Mouse (Mus musculus): ENCODE measurements around the gene Lancl3. TPM values are rescaled to one million over a fixed set of nuclear protein-coding genes. Genes with fewer than 3 reads are reported as not detected.
A peak's percentile ranks its signal among the peaks of the same experiment; 100 is the strongest.
"Not testable (repeated sequence)": the region's sequence is repeated elsewhere in the genome, so short reads cannot be mapped to it uniquely, and the experiment has no call there.

Lancl3 gene
- total and polyA plus RNA-seq, 3 experiments, result 0.53 to 5.4 (median 4.2) TPM

GRCm38 (mm10) chrX:9271112-9271511, 71.4 kb downstream of the Lancl3 start:
- Histone ChIP-seq H3K9ac (ENCODE audit: low read depth, low read length) (no peak overlapping the region), H3K79me2 (replicated peaks; ENCODE audit: control insufficient read depth, insufficient read depth, low read length) (no peaks in the 10 kb centered on the region), H3K27ac (peak overlapping the region; percentile 68), H3K4me1 (ENCODE audit: control insufficient read depth, insufficient read depth, low read length) (no peaks in the 10 kb centered on the region; the same call in 1 of the 2 replicates), H3K4me3 (no peak overlapping the region), H3K27me3 (ENCODE audit: control insufficient read depth, insufficient read depth, low read length) (no peaks in the 10 kb centered on the region), H3K36me3 (ENCODE audit: control insufficient read depth, insufficient read depth, low read length) (no peaks in the 10 kb centered on the region; the same call in 1 of the 2 replicates)
- WGBS, result 41% methylated on average over 3 of the region's 3 CpGs
- DNase-seq, result peak in 1 of 2 experiments; percentile 7
- intact Hi-C loops (cut with DNase I), result loop anchor here (5.0 kb wide), 1 partner anchor 74 kb away; the partner anchor contains the start of gene Lancl3
- TF ChIP-seq EP300 (IDR thresholded peaks at IDR 0.05; ENCODE audit: insufficient read depth, low read depth, low read length) (no peak), CTCF (IDR thresholded peaks at IDR 0.05) (no peak), POLR2A (IDR thresholded peaks at IDR 0.05; ENCODE audit: insufficient read depth, low read depth, low read length) (no peak)

GRCm38 (mm10) chrX:9271947-9272459, 72.3 kb downstream of the Lancl3 start:
- intact Hi-C loops (cut with DNase I), result loop anchor here (5.0 kb wide), 1 partner anchor 75 kb away; the partner anchor contains the start of gene Lancl3
- Histone ChIP-seq H3K79me2 (replicated peaks; ENCODE audit: control insufficient read depth, insufficient read depth, low read length) (no peaks in the 10 kb centered on the region), H3K4me1 (ENCODE audit: control insufficient read depth, insufficient read depth, low read length) (no peaks in the 10 kb centered on the region; the same call in 1 of the 2 replicates), H3K9ac (ENCODE audit: low read depth, low read length) (peak overlapping the region; percentile 66), H3K4me3 (peak overlapping the region; percentile 56), H3K27ac (peak overlapping the region; percentile 68), H3K27me3 (ENCODE audit: control insufficient read depth, insufficient read depth, low read length) (no peaks in the 10 kb centered on the region), H3K36me3 (ENCODE audit: control insufficient read depth, insufficient read depth, low read length) (no peaks in the 10 kb centered on the region; the same call in 1 of the 2 replicates)
- no peak for DNase-seq
- TF ChIP-seq CTCF (IDR thresholded peaks at IDR 0.05) (no peak), EP300 (IDR thresholded peaks at IDR 0.05; ENCODE audit: insufficient read depth, low read depth, low read length) (no peak), POLR2A (IDR thresholded peaks at IDR 0.05; ENCODE audit: insufficient read depth, low read depth, low read length) (no peak)
- WGBS, result 14% methylated on average over 8 of the region's 8 CpGs

- Histone ChIP-seq H3K27me3 (ENCODE audit: control insufficient read depth, insufficient read depth, low read length) (no peaks in the 10 kb centered on the region), H3K9ac (ENCODE audit: low read depth, low read length) (peak within 1 kb of the TSS; percentile 76), H3K4me3 (peak within 1 kb of the TSS; percentile 56), H3K36me3 (ENCODE audit: control insufficient read depth, insufficient read depth, low read length) (no peaks in the 10 kb centered on the region; the same call in 1 of the 2 replicates), H3K4me1 (ENCODE audit: control insufficient read depth, insufficient read depth, low read length) (no peaks in the 10 kb centered on the region; the same call in 1 of the 2 replicates), H3K79me2 (replicated peaks; ENCODE audit: control insufficient read depth, insufficient read depth, low read length) (no peaks in the 10 kb centered on the region), H3K27ac (peak within 1 kb of the TSS; percentile 68)
- intact Hi-C loops (cut with DNase I), result loop anchor here (5.0 kb wide), 1 partner anchor 75 kb away; the partner anchor contains the start of gene Lancl3
- peak; percentile 61 to 64 for DNase-seq
- no peak for TF ChIP-seq CTCF (IDR thresholded peaks at IDR 0.05)
- WGBS, result 13% methylated on average over 61 of the region's 94 CpGs
Measured at GRCm38 (mm10) chrX:9272460-9273361, 73.0 kb downstream of the Lancl3 start, which contains the start of gene Xk. TSS of gene Xk (plus strand) at chrX:9272756.

- no peak for DNase-seq
- peak overlapping the region; percentile 56 for H3K4me3 ChIP-seq
- no peak overlapping the region; the same call in 1 of the 2 replicates for H3K9ac ChIP-seq (ENCODE audit: low read depth, low read length)
- H3K27me3 ChIP-seq (ENCODE audit: control insufficient read depth, insufficient read depth, low read length), result no peaks in the 10 kb centered on the region
- no peaks in the 10 kb centered on the region; the same call in 1 of the 2 replicates for H3K4me1 ChIP-seq (ENCODE audit: control insufficient read depth, insufficient read depth, low read length)
- 53% methylated on average over 12 of the region's 12 CpGs for WGBS
- intact Hi-C loops (cut with DNase I), result loop anchor here (2.0 to 5.0 kb wide), 2 partner anchors 51 to 76 kb away; partner anchors contain the start of gene Lancl3
- H3K79me2 ChIP-seq (replicated peaks; ENCODE audit: control insufficient read depth, insufficient read depth, low read length), result no peaks in the 10 kb centered on the region
- H3K36me3 ChIP-seq (ENCODE audit: control insufficient read depth, insufficient read depth, low read length), result no peaks in the 10 kb centered on the region; the same call in 1 of the 2 replicates
- H3K27ac ChIP-seq, result peak overlapping the region; percentile 68; the same call in 1 of the 2 replicates
- TF ChIP-seq POLR2A (IDR thresholded peaks at IDR 0.05; ENCODE audit: insufficient read depth, low read depth, low read length), result no peak
- TF ChIP-seq CTCF (IDR thresholded peaks at IDR 0.05), result no peak
- TF ChIP-seq EP300 (IDR thresholded peaks at IDR 0.05; ENCODE audit: insufficient read depth, low read depth, low read length), result no peak
Measured at GRCm38 (mm10) chrX:9273377-9274002, 73.8 kb downstream of the Lancl3 start.

- no peak for TF ChIP-seq POLR2A (IDR thresholded peaks at IDR 0.05; ENCODE audit: insufficient read depth, low read depth, low read length)
- no peak for TF ChIP-seq CTCF (IDR thresholded peaks at IDR 0.05)
- no peak for TF ChIP-seq EP300 (IDR thresholded peaks at IDR 0.05; ENCODE audit: insufficient read depth, low read depth, low read length)
- Histone ChIP-seq H3K36me3 (ENCODE audit: control insufficient read depth, insufficient read depth, low read length) (no peaks in the 10 kb centered on the region; the same call in 1 of the 2 replicates), H3K79me2 (replicated peaks; ENCODE audit: control insufficient read depth, insufficient read depth, low read length) (no peaks in the 10 kb centered on the region), H3K9ac (ENCODE audit: low read depth, low read length) (no peak overlapping the region), H3K4me3 (no peak overlapping the region), H3K4me1 (ENCODE audit: control insufficient read depth, insufficient read depth, low read length) (no peaks in the 10 kb centered on the region; the same call in 1 of the 2 replicates), H3K27ac (no peak overlapping the region), H3K27me3 (ENCODE audit: control insufficient read depth, insufficient read depth, low read length) (no peaks in the 10 kb centered on the region)
- 78% methylated on average over 8 of the region's 8 CpGs for WGBS
- intact Hi-C loops (cut with DNase I), result loop anchor here (2.0 to 5.0 kb wide), 2 partner anchors 52 to 77 kb away; partner anchors contain the start of gene Lancl3
- DNase-seq, result no peak
Measured at GRCm38 (mm10) chrX:9274321-9274720, 74.6 kb downstream of the Lancl3 start.

- H3K4me1 ChIP-seq (ENCODE audit: control insufficient read depth, insufficient read depth, low read length); H3K27ac ChIP-seq; H3K79me2 ChIP-seq (replicated peaks; ENCODE audit: control insufficient read depth, insufficient read depth, low read length); DNase-seq; H3K27me3 ChIP-seq (ENCODE audit: control insufficient read depth, insufficient read depth, low read length); H3K4me3 ChIP-seq; H3K36me3 ChIP-seq (ENCODE audit: control insufficient read depth, insufficient read depth, low read length); H3K9ac ChIP-seq (ENCODE audit: low read depth, low read length); intact Hi-C loops (cut with DNase I): not testable (repeated sequence)
- WGBS, result no CpG with 5 or more reads among the region's 1 CpGs
Measured at GRCm38 (mm10) chrX:9283464-9283863, 83.8 kb downstream of the Lancl3 start, which contains the start of gene H2al1m. TSS of gene H2al1m (plus strand) at chrX:9283764.

GRCm38 (mm10) chrX:9293140-9293829, 93.6 kb downstream of the Lancl3 start:
- intact Hi-C loops (cut with DNase I), result not testable (repeated sequence)

More at GRCm38 (mm10) chrX:9293140-9293829, 93.6 kb downstream of the Lancl3 start:
- H3K27ac ChIP-seq; H3K9ac ChIP-seq (ENCODE audit: low read depth, low read length); H3K27me3 ChIP-seq (ENCODE audit: control insufficient read depth, insufficient read depth, low read length); H3K4me3 ChIP-seq; H3K79me2 ChIP-seq (replicated peaks; ENCODE audit: control insufficient read depth, insufficient read depth, low read length); DNase-seq; H3K4me1 ChIP-seq (ENCODE audit: control insufficient read depth, insufficient read depth, low read length); H3K36me3 ChIP-seq (ENCODE audit: control insufficient read depth, insufficient read depth, low read length): not testable (repeated sequence)
- 82% methylated on average over 4 of the region's 4 CpGs for WGBS

All from heart, adult 2 months (tissue).